Mouse (Mus musculus): ENCODE measurements at regions not wholly inside any gene's neighbourhood (a gene's known extent, or its start where the extent isn't known, plus 50 kb on each side); places are given as distances from the start of the nearest gene placed in this dataset.

DNA sequence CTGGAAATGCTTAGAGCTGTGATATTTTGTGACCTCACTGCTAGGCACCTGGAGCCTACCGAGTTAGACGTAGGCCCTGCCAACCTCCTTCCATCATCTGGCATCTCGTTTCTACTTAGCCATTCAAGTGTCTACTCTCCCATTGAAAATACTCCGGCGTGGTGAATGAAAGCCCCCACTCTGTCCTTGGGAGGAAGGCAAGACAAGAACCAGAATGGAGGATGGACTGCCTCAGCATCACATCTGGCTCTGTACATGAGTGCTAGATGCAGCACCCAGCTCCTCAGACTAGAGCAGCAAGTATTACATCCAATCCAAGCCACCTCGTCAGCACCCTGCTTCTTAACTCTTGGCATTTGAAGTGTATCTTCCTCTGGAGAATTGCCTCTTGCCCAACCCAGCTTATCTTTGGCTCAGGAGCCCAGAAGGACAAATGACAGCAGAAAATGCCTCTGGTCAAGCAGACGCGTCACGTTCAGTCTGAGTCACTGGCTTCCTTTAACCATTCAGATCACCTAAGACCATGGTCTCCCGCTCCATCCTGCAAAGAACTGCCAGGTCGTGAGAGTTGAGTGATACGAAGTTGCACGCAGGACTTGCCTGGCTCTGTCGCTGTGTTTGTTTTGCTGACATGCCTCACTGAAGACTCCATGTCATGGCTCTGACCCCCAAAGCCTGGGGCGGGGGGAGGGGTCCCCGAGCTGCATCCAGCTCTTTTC lies 132.3 kb downstream of the Tfap2a start:
- Histone ChIP-seq H3K27me3 (no peaks in the 10 kb centered on the region), H3K4me2 (peak overlapping the region; percentile 47), H3K9me3 (no peaks in the 10 kb centered on the region), H3K9ac (no peak overlapping the region; the same call in 1 of the 2 replicates), H3K27ac (peak overlapping the region; percentile 59), H3K4me3 (replicated peaks) (peak overlapping the region; percentile 21), H3K36me3 (replicated peaks) (no peaks in the 10 kb centered on the region), H3K4me1 (peaks cover 20% of the 10 kb centered on the region)
- no peak for ATAC-seq (ENCODE audit: low FRiP score)
- 59% methylated on average over 16 of the region's 16 CpGs for WGBS

- H3K9ac ChIP-seq: no peak overlapping the region
- H3K36me3 ChIP-seq (replicated peaks): no peaks in the 10 kb centered on the region
- H3K4me3 ChIP-seq (replicated peaks): no peak overlapping the region
- H3K4me1 ChIP-seq: no peaks in the 10 kb centered on the region
- H3K27me3 ChIP-seq: no peaks in the 10 kb centered on the region
- no peaks in the 10 kb centered on the region for H3K9me3 ChIP-seq
- no peak for ATAC-seq (ENCODE audit: low FRiP score)
- H3K4me2 ChIP-seq: no peak overlapping the region
- H3K27ac ChIP-seq: no peak overlapping the region
- 69% methylated on average over 12 of the region's 12 CpGs for WGBS
Measured at GRCm38 (mm10) chr13:40574981-40575745, 163.0 kb downstream of the Tfap2a start.

DNA sequence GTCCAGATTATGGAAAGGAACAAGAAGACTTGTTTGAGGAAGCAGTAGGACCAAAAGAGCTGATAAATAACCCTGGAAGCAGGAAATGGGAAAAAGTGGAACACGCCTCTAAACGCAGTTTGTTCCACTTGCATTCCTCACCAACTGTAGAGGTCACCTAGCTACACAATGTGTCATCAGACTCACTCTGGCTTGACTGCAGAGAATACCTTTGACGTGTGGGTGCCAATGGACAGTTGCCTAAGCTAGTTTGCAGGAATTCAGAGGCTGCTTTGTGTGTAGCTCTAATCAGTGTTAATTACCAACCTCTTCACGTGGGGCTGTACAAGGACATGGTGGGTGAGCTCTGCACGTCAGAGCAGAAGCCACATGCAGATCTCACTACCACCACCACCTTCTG lies 168.7 kb downstream of the Tfap2a start:
- H3K36me3 ChIP-seq (replicated peaks): no peaks in the 10 kb centered on the region
- no peak for ATAC-seq (ENCODE audit: low FRiP score)
- no peak overlapping the region for H3K4me2 ChIP-seq
- H3K27ac ChIP-seq: no peak overlapping the region
- H3K4me1 ChIP-seq: no peaks in the 10 kb centered on the region
- no peak overlapping the region for H3K4me3 ChIP-seq (replicated peaks)
- no peak overlapping the region for H3K9ac ChIP-seq
- H3K27me3 ChIP-seq: no peaks in the 10 kb centered on the region
- no peaks in the 10 kb centered on the region for H3K9me3 ChIP-seq
- 64% methylated on average over 5 of the region's 5 CpGs for WGBS

GRCm38 (mm10) chr13:40567821-40568220 lies 170.4 kb downstream of the Tfap2a start:
- Histone ChIP-seq H3K9me3 (no peaks in the 10 kb centered on the region), H3K36me3 (replicated peaks) (no peaks in the 10 kb centered on the region), H3K4me2 (no peak overlapping the region), H3K27ac (no peak overlapping the region), H3K4me3 (replicated peaks) (no peak overlapping the region), H3K9ac (no peak overlapping the region), H3K4me1 (no peaks in the 10 kb centered on the region), H3K27me3 (no peaks in the 10 kb centered on the region)
- ATAC-seq (ENCODE audit: low FRiP score): no peak
- WGBS: 86% methylated on average over 3 of the region's 3 CpGs

GRCm38 (mm10) chr13:40564351-40564750 lies 173.8 kb downstream of the Tfap2a start:
- no peak overlapping the region for H3K27ac ChIP-seq
- H3K27me3 ChIP-seq: no peaks in the 10 kb centered on the region
- no peaks in the 10 kb centered on the region for H3K4me1 ChIP-seq
- ATAC-seq (ENCODE audit: low FRiP score): no peak
- H3K9me3 ChIP-seq: no peaks in the 10 kb centered on the region
- H3K36me3 ChIP-seq (replicated peaks): no peaks in the 10 kb centered on the region
- no peak overlapping the region for H3K4me2 ChIP-seq
- no peak overlapping the region for H3K9ac ChIP-seq
- no peak overlapping the region for H3K4me3 ChIP-seq (replicated peaks)

DNA sequence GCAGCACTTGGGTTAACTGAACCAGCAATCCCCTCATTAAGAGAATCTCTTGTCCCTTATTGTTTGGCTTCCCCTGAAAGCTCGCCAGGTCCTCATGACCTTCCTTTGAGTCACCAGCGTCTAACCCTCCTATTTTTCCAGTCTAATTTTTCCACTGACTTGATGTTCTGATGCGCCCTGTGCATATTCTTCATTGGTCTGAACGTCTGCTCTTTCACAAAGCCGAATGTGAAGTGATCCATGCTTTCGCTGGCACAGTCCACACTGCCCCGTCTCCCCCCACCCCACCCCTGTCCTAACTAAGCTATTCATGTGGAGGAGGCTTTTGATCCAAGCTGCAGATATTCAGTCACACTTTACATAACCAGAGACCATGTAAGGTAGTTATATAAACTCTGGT lies 183.8 kb downstream of the Tfap2a start:
- 67% methylated on average over 7 of the region's 7 CpGs for WGBS
- Histone ChIP-seq H3K4me3 (replicated peaks) (no peak overlapping the region), H3K9me3 (no peaks in the 10 kb centered on the region), H3K4me2 (no peak overlapping the region), H3K4me1 (no peaks in the 10 kb centered on the region), H3K36me3 (replicated peaks) (no peaks in the 10 kb centered on the region), H3K9ac (no peak overlapping the region), H3K27ac (no peak overlapping the region), H3K27me3 (no peaks in the 10 kb centered on the region)
- no peak for ATAC-seq (ENCODE audit: low FRiP score)

DNA sequence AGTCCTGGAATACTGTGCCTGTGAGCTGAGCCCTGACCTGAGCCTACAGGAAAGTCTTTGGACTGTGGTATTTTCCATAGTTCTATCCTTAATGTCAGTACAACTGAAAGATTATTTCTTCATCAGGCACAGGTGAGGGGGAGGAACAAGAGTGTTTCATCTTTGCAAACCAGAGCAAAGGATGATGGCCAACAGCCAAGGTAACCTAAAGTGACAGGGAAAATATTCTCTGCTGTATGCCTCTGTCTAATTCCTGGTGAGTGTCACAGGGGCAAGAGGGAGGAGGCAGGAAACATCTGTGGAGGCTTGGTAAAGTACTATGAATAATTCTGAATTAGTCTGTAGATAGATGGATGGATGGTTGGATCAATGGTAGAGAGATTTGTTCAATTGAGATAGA lies 164.3 kb upstream of the Ofcc1 start:
- no peaks in the 10 kb centered on the region for H3K9me3 ChIP-seq
- H3K4me1 ChIP-seq: no peaks in the 10 kb centered on the region
- no peak for ATAC-seq (ENCODE audit: low FRiP score)
- H3K27ac ChIP-seq: no peak overlapping the region
- no peak overlapping the region for H3K4me2 ChIP-seq
- H3K4me3 ChIP-seq (replicated peaks): no peak overlapping the region
- H3K27me3 ChIP-seq: no peaks in the 10 kb centered on the region
- H3K36me3 ChIP-seq (replicated peaks): no peaks in the 10 kb centered on the region
- no peak overlapping the region for H3K9ac ChIP-seq

DNA sequence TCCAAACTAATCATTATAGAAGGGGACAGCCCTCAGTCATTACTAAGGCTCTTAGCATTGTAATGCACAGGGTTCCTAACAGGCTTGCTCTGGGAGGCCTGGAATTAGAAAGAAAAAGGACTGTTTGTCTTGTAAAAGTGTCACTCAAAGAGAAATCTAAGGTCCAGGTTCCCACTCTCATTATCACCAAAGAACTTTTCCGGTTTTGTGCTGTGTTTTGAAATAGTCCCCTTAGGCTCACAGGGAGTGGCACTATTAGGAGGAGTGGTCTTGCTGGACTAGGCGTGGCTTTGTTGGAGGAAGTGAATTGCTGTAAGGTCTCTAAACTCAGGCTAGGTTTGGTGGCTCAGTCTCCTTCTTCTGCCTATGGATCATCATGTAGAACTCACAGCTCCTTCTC lies 161.9 kb upstream of the Ofcc1 start:
- H3K4me2 ChIP-seq: no peak overlapping the region
- WGBS: 69% methylated on average over 2 of the region's 2 CpGs
- no peaks in the 10 kb centered on the region for H3K27me3 ChIP-seq
- no peak overlapping the region for H3K4me3 ChIP-seq (replicated peaks)
- ATAC-seq (ENCODE audit: low FRiP score): no peak
- no peak overlapping the region for H3K9ac ChIP-seq
- no peak overlapping the region for H3K27ac ChIP-seq
- no peaks in the 10 kb centered on the region for H3K9me3 ChIP-seq
- H3K36me3 ChIP-seq (replicated peaks): no peaks in the 10 kb centered on the region
- H3K4me1 ChIP-seq: no peaks in the 10 kb centered on the region

- WGBS: 73% methylated on average over 4 of the region's 4 CpGs
- Histone ChIP-seq H3K36me3 (replicated peaks) (no peaks in the 10 kb centered on the region), H3K4me2 (no peak overlapping the region), H3K27me3 (no peaks in the 10 kb centered on the region), H3K27ac (no peak overlapping the region), H3K4me3 (replicated peaks) (no peak overlapping the region), H3K9ac (no peak overlapping the region), H3K9me3 (no peaks in the 10 kb centered on the region), H3K4me1 (no peaks in the 10 kb centered on the region)
- no peak for ATAC-seq (ENCODE audit: low FRiP score)
Measured at GRCm38 (mm10) chr13:40518180-40518579, 156.9 kb upstream of the Ofcc1 start.

- WGBS: 39% methylated on average over 1 of the region's 1 CpGs
- no peak overlapping the region for H3K4me3 ChIP-seq (replicated peaks)
- H3K9ac ChIP-seq: no peak overlapping the region
- H3K27ac ChIP-seq: no peak overlapping the region
- no peaks in the 10 kb centered on the region for H3K36me3 ChIP-seq (replicated peaks)
- no peak for ATAC-seq (ENCODE audit: low FRiP score)
- H3K4me2 ChIP-seq: no peak overlapping the region
- no peaks in the 10 kb centered on the region for H3K27me3 ChIP-seq
- no peaks in the 10 kb centered on the region for H3K4me1 ChIP-seq
- no peaks in the 10 kb centered on the region for H3K9me3 ChIP-seq
Measured at GRCm38 (mm10) chr13:40509290-40509689, 148.0 kb upstream of the Ofcc1 start.

GRCm38 (mm10) chr13:40480830-40481229 lies 119.6 kb upstream of the Ofcc1 start:
- Histone ChIP-seq H3K4me1 (no peaks in the 10 kb centered on the region; the same call in 1 of the 2 replicates), H3K4me2 (no peak overlapping the region), H3K9ac (no peak overlapping the region), H3K36me3 (replicated peaks) (no peaks in the 10 kb centered on the region), H3K27ac (no peak overlapping the region), H3K9me3 (no peaks in the 10 kb centered on the region), H3K4me3 (replicated peaks) (no peak overlapping the region), H3K27me3 (no peaks in the 10 kb centered on the region)
- ATAC-seq (ENCODE audit: low FRiP score): no peak
- 46% methylated on average over 7 of the region's 7 CpGs for WGBS

GRCm38 (mm10) chr13:40472683-40473082 lies 111.4 kb upstream of the Ofcc1 start:
- no peak overlapping the region for H3K9ac ChIP-seq
- no peak overlapping the region for H3K4me2 ChIP-seq
- H3K27ac ChIP-seq: no peak overlapping the region
- ATAC-seq (ENCODE audit: low FRiP score): no peak
- H3K27me3 ChIP-seq: no peaks in the 10 kb centered on the region
- no peak overlapping the region for H3K4me3 ChIP-seq (replicated peaks)
- no peaks in the 10 kb centered on the region for H3K36me3 ChIP-seq (replicated peaks)
- H3K4me1 ChIP-seq: no peaks in the 10 kb centered on the region
- H3K9me3 ChIP-seq: no peaks in the 10 kb centered on the region
- WGBS: 93% methylated on average over 3 of the region's 3 CpGs

- Histone ChIP-seq H3K4me1 (no peaks in the 10 kb centered on the region), H3K36me3 (replicated peaks) (no peaks in the 10 kb centered on the region), H3K27ac (no peak overlapping the region), H3K4me2 (no peak overlapping the region), H3K4me3 (replicated peaks) (no peak overlapping the region), H3K9ac (no peak overlapping the region), H3K27me3 (no peaks in the 10 kb centered on the region), H3K9me3 (no peaks in the 10 kb centered on the region)
- no peak for ATAC-seq (ENCODE audit: low FRiP score)
- 91% methylated on average over 7 of the region's 7 CpGs for WGBS
Measured at GRCm38 (mm10) chr13:40469162-40469561, 107.9 kb upstream of the Ofcc1 start.
